Mouse (Mus musculus) E14TG2a.4 (cell line): ENCODE measurements around the gene Lix1.
"Not testable (repeated sequence)": the region's sequence is repeated elsewhere in the genome, so short reads cannot be mapped to it uniquely, and the experiment has no call there.

Source experiments
- H3K27me3 ChIP-seq: 2 replicates; pipeline ENCODE4 v1.6.1; 2014; ENCODE audit warnings: low read length, control low read depth; ENCODE audit not compliant: insufficient read depth
- H3K36me3 ChIP-seq: 2 replicates; pipeline ENCODE4 v1.6.1; 2014; ENCODE audit warnings: low read length, control low read depth; ENCODE audit not compliant: insufficient read depth
- H3K4me1 ChIP-seq: replicated peaks from 2 replicates; pipeline ENCODE4 v1.6.1; 2014; ENCODE audit warnings: low read depth, low read length, control low read depth
- H3K4me3 ChIP-seq: replicated peaks from 2 replicates; pipeline ENCODE4 v1.5.1; 2014; ENCODE audit warnings: mild to moderate bottlenecking, low read length
- H3K9me3 ChIP-seq: 2 replicates; pipeline ENCODE4 v1.6.1; 2014; ENCODE audit warnings: low read length, control low read depth
- CTCF ChIP-seq: conservative IDR thresholded peaks from 2 replicates; pipeline ENCODE4 v1.5.1; 2014; ENCODE audit warnings: low read length
- NANOG ChIP-seq: IDR thresholded peaks from 2 replicates; pipeline ENCODE4 v1.6.1; 2014; ENCODE audit warnings: borderline replicate concordance, low read length, mixed read lengths
- POU5F1 ChIP-seq: IDR thresholded peaks from 2 replicates; pipeline ENCODE4 v1.6.1; 2014; ENCODE audit warnings: low read length, borderline replicate concordance

Lix1 gene

DNA sequence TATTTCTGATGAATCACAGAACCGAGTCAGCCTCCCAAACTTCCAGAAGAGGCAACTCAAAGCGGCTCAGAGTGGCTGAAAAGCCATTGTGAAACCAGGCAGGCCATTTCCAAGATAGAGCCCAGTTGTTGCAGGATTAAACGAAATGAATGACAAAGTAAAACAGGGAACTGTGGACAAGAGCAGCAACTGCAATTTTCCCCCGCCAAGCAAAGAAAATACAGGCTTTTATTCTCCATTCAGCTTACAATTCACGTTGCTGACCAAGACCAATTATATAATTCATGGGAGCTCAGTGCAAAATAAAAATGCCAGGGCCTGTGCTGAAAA is 46.9 kb downstream of the Lix1 start:
- TF ChIP-seq NANOG (no peak), POU5F1 (no peak), CTCF (no peak)
- Histone ChIP-seq H3K9me3 (no peaks in the 10 kb centered on the region), H3K4me3 (peak overlapping the region; percentile 69), H3K36me3 (no peaks in the 10 kb centered on the region), H3K4me1 (peaks cover 62% of the 10 kb centered on the region), H3K27me3 (no peaks in the 10 kb centered on the region)

DNA sequence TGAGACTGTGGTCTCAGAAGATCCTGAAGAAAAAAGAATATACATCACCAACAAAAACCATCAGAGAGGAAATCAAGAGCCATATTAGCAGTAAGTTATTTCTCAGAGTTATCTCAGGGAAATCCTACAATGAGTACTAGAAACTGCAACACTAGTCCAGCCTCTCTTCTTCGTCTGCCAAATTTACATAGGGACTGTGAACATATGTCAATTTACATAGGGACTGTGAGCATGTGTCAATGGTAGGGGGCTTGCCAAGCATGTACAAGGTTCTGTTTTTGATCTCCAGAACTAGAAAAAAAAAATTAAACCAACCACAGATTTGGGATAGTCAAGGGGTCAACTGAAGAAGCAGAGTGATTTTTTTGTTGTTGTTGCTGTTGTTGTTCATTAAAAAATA is 48.6 kb downstream of the Lix1 start:
- Histone ChIP-seq H3K4me1 (peaks cover 45% of the 10 kb centered on the region), H3K27me3 (no peaks in the 10 kb centered on the region), H3K36me3 (no peaks in the 10 kb centered on the region), H3K4me3 (no peak overlapping the region), H3K9me3 (no peaks in the 10 kb centered on the region)
- TF ChIP-seq NANOG (no peak), CTCF (no peak), POU5F1 (no peak)

DNA sequence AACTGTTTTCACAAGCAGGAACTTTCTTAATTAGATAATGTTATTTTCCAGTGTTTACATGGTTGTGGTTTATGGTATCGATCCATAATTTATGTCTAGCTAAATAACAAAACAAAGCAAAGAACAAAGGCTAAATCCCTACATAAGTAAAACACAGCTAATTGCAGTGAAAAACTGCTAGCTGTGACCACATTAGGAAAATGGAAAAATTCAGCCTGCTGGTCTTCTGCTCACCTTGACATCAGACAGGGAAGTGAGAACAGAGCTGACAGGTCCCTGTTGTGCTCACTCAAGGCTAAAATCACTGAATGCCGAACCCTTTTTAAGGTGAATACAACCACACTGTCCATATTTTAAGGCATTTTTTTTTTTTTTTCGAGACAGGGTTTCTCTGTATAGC is 50.1 kb downstream of the Lix1 start:
- no peaks in the 10 kb centered on the region for H3K27me3 ChIP-seq
- no peaks in the 10 kb centered on the region for H3K36me3 ChIP-seq
- H3K4me3 ChIP-seq, result no peak overlapping the region
- no peak for TF ChIP-seq NANOG
- no peak for TF ChIP-seq CTCF
- no peak for TF ChIP-seq POU5F1
- H3K9me3 ChIP-seq, result no peaks in the 10 kb centered on the region
- peaks cover 36% of the 10 kb centered on the region for H3K4me1 ChIP-seq

DNA sequence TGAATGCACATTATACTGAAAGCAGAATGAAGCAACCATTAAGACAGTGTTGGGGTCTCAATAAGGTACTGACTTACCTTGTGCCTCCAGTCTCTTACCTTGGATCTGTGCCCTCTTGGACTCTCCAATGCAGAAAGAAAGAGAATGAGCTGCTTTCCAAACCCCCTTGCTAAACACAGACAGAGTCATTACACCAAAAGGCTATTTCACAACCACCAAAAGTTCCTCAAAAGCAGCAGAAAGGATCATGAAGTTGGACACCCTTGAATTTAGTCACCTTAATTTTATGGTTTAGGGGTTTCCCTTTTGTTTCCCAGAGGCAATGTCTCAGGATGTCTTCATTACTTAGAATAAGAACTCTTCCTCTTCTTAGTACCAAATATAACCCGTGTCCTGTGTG is 52.1 kb downstream of the Lix1 start:
- Histone ChIP-seq H3K4me3 (no peak overlapping the region), H3K9me3 (no peaks in the 10 kb centered on the region)
- TF ChIP-seq CTCF, result no peak
- no peak for TF ChIP-seq POU5F1
- TF ChIP-seq NANOG, result no peak

DNA sequence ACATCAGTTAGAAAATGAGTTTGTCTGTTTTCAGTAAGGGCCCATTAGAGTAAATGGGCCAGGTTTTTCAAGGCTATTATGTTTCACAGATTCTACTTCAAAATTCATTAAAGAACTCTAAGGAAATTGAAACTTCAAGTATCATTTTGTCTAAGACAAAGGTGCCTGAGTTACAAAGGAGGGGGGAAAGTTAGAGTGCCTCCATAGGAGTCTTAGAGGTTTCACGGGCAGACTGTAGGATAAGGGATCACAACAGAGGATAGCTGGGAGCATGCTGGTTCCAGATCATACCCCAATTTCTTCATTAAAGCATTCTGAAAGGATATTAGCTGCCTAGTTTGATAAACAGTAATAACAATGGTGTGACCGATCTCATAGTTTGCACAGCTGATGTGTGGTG is 83.3 kb downstream of the Lix1 start:
- Histone ChIP-seq H3K27me3 (no peaks in the 10 kb centered on the region), H3K4me3 (no peak overlapping the region), H3K4me1 (peaks cover 18% of the 10 kb centered on the region), H3K36me3 (no peaks in the 10 kb centered on the region), H3K9me3 (no peaks in the 10 kb centered on the region)
- TF ChIP-seq CTCF (no peak), NANOG (no peak), POU5F1 (no peak)

More for the DNA sequence above, 52.1 kb downstream of the Lix1 start:
- Histone ChIP-seq H3K27me3 (no peaks in the 10 kb centered on the region), H3K36me3 (no peaks in the 10 kb centered on the region), H3K4me1 (peaks cover 19% of the 10 kb centered on the region)

DNA sequence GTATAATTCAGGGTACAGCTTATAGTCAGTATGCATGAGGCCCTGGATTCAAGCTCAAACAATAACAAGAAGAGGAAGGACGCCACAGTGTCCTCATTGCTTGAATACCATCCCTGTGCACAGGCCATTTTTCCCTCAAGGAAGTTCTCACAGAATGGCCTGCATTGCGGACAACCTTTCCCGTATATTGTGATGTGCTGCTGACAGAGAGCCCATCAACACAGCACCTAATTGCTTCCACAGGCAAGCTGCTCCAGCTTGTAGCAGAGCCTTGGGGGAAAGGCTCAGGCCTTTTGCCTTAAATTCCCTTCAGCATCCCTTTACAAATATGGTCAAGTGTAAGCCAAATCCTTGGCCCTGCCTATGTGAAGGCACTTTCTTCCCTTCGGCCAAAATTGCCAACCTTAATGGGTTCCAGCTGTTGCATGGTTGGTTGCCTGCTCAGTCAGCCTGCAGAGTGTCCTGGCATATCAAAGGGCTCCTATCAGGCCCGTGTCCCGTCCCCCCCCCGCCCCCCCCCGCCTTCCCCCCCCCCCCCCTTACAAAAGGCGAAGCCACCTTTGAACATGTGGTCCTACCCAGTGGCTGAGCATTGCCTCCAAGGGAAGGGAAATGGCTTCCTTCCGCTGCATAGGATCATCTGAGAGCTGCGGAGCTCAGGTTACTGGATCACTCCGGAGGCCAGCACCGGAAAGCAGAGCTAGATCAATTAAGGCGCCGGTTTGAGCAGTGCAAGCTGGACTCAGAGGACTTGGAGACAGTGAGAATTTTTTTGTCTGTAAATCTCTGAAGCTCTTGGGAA is 88.5 kb downstream of the Lix1 start:
- Histone ChIP-seq H3K4me1 (peaks cover 53% of the 10 kb centered on the region), H3K9me3 (no peaks in the 10 kb centered on the region), H3K36me3 (peaks cover 20% of the 10 kb centered on the region), H3K4me3 (peak overlapping the region; percentile 77), H3K27me3 (no peaks in the 10 kb centered on the region)
- TF ChIP-seq NANOG (no peak), POU5F1 (no peak), CTCF (no peak)

DNA sequence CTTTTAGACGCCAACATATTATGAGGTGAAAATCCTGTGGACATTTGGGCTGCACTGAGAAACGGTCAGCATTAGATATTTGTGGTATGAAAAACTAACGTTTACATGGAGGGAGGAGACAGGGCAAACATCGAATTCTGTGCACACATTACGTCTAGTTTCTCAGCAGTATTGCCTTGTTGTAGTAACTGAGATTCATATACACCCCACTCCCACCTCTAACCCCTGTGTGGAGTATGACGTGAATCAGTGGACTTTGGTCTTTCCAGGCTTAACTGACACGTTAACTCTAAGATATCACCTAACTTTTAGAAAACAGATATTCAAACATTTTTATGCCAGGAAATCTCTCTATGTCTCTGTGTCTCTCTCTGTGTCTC is 89.1 kb downstream of the Lix1 start:
- TF ChIP-seq CTCF, result no peak
- TF ChIP-seq NANOG, result no peak
- no peak for TF ChIP-seq POU5F1
- Histone ChIP-seq H3K9me3 (no peaks in the 10 kb centered on the region), H3K36me3 (peaks cover 20% of the 10 kb centered on the region), H3K27me3 (no peaks in the 10 kb centered on the region), H3K4me1 (peaks cover 54% of the 10 kb centered on the region), H3K4me3 (peak overlapping the region; percentile 77)

DNA sequence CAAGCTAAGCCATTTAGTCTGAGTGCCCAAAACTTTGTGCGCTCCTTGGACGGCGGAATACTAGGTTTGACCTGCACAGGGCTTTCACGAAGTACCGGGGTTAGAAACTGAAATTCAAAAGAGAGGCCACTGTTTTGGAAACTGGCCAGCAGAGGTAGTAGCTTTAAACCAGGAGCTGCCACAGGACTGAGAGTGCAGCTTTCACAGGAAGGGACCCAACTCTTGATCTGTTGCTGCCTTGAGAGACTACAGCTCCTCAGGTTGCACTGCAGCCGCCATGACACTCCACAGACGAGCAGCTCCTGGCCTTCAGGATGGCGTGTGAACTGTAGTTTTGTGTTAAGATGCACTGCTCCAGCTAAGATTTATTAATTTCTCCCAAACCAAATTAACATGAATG is 89.6 kb downstream of the Lix1 start:
- no peak for TF ChIP-seq POU5F1
- no peak for TF ChIP-seq NANOG
- no peak for TF ChIP-seq CTCF
- peaks cover 56% of the 10 kb centered on the region for H3K4me1 ChIP-seq
- H3K27me3 ChIP-seq, result no peaks in the 10 kb centered on the region
- no peaks in the 10 kb centered on the region for H3K9me3 ChIP-seq
- H3K4me3 ChIP-seq, result peak overlapping the region; percentile 77
- peaks cover 20% of the 10 kb centered on the region for H3K36me3 ChIP-seq

DNA sequence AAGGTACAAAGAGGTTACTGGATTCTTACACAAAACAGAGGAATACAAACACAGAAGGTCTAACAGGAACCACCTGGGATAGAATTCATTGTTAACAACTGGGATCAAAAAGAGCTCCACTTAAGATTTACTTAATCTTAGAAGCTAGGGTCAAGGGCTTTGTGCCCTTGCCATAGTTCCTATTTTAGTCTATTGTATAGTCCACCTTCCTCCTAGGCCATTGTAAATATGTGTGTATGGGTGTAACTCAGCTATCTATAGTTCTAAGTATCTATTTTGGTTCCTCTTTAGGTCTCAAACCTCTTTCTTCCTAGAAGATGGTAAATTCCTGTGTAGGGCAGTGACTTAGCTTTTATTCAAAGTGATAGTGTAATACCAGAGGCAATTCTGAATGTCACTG is 93.8 kb downstream of the Lix1 start:
- Histone ChIP-seq H3K4me1 (peaks cover 54% of the 10 kb centered on the region), H3K36me3 (peaks cover 30% of the 10 kb centered on the region)
- not testable (repeated sequence) for H3K4me3 ChIP-seq, H3K27me3 ChIP-seq, H3K9me3 ChIP-seq
